Mouse (Mus musculus): ENCODE measurements around the gene Rnase12. TPM values are rescaled to one million over a fixed set of nuclear protein-coding genes. Genes with fewer than 3 reads are reported as not detected.

The Rnase12 gene
- polyA plus RNA-seq, 1 experiment from 2014 or later: not detected

DNA sequence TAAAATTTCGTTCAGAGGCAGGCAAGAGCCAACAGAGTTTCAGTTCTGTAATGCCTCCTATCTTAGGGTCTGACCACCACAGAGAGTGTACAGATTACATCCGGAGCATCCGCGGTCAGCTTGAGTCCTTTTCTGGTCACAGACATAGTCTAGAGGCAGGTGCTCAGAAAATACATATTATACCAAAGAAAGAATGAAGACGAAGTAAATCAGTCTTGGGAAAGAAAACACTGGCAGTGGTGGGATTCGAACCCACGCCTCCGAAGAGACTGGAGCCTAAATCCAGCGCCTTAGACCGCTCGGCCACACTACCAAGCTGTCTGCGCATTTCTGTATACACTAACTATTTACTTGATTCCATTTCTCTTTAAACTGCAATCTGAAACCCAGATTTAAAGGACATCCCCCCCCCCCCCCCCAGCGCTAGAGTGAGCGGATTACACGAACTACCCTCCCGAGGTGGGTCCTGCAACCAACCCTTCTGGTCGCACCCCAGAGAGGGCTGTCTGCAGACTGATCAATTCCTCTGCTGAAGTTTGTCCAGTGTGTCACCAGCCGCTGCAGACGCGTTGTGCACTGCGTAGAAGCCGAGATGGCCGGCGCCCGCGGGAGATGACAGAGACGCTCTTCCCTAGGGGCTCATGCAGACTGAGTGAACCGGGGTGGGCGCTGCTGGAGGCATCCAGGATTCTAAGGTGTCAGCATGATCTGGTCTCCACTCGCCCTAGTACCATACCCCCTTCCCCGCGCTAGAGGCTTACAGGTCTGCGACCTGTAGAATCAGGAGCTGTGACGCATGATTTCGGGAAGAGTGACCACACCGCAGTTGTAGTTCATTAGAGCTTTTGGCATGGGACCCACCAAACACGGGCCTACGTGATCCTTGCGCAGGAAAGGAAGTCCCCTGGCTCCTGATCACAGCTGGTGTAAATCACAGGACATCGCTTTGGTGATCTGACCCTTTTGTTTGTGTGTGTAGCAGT is 25.4 kb upstream of the Rnase12 start:
- Histone ChIP-seq H3K27ac (replicated peaks) (no peak overlapping the region), H3K27me3 (replicated peaks) (peaks cover 19% of the 10 kb centered on the region)
- peak; percentile 74 for ATAC-seq (ENCODE audit: low FRiP score)

GRCm38 (mm10) chr14:51081035-51081434 is 23.6 kb upstream of the Rnase12 start:
- Histone ChIP-seq H3K4me3 (replicated peaks) (no peak overlapping the region), H3K4me2 (no peak overlapping the region), H3K36me3 (no peaks in the 10 kb centered on the region), H3K9ac (replicated peaks) (no peak overlapping the region), H3K4me1 (peaks cover 19% of the 10 kb centered on the region), H3K27ac (replicated peaks) (no peak overlapping the region), H3K27me3 (replicated peaks) (peaks cover 19% of the 10 kb centered on the region), H3K9me3 (replicated peaks) (no peaks in the 10 kb centered on the region)
- no peak for ATAC-seq (ENCODE audit: low FRiP score)
- WGBS: 95% methylated on average over 2 of the region's 2 CpGs

More for the DNA sequence above, 25.4 kb upstream of the Rnase12 start:
- WGBS: 2% methylated on average over 40 of the region's 40 CpGs
- H3K36me3 ChIP-seq: no peaks in the 10 kb centered on the region
- peaks cover 21% of the 10 kb centered on the region for H3K4me1 ChIP-seq
- peak overlapping the region; percentile 87 for H3K4me2 ChIP-seq
- H3K9me3 ChIP-seq (replicated peaks): no peaks in the 10 kb centered on the region
- peak overlapping the region; percentile 51 for H3K4me3 ChIP-seq (replicated peaks)
- H3K9ac ChIP-seq (replicated peaks): peak overlapping the region; percentile 37

- Histone ChIP-seq H3K27me3 (replicated peaks) (peaks cover 17% of the 10 kb centered on the region), H3K4me1 (peaks cover 19% of the 10 kb centered on the region), H3K9me3 (replicated peaks) (no peaks in the 10 kb centered on the region), H3K4me3 (replicated peaks) (no peak overlapping the region), H3K27ac (replicated peaks) (no peak overlapping the region), H3K9ac (replicated peaks) (no peak overlapping the region), H3K36me3 (no peaks in the 10 kb centered on the region), H3K4me2 (no peak overlapping the region)
- no peak for ATAC-seq (ENCODE audit: low FRiP score)
- 90% methylated on average over 1 of the region's 1 CpGs for WGBS
Observed at GRCm38 (mm10) chr14:51079180-51079579, 21.7 kb upstream of the Rnase12 start.

GRCm38 (mm10) chr14:51074335-51074734 is 16.9 kb upstream of the Rnase12 start, which contains the start of gene Olfr750:
TSS of gene Olfr750 (minus strand) at chr14:51074435.
- Histone ChIP-seq H3K4me1 (no peaks in the 10 kb centered on the region), H3K27ac (replicated peaks) (no peak within 1 kb of the TSS), H3K4me2 (no peak within 1 kb of the TSS), H3K4me3 (replicated peaks) (no peak within 1 kb of the TSS), H3K36me3 (no peaks in the 10 kb centered on the region), H3K27me3 (replicated peaks) (0 out of 2 replicates have a peak, but pooled peaks cover 3% of the 10 kb centered on the region), H3K9me3 (replicated peaks) (no peaks in the 10 kb centered on the region), H3K9ac (replicated peaks) (no peak within 1 kb of the TSS)
- 94% methylated on average over 3 of the region's 3 CpGs for WGBS
- no peak for ATAC-seq (ENCODE audit: low FRiP score)

GRCm38 (mm10) chr14:51069617-51070016 is 12.2 kb upstream of the Rnase12 start:
- Histone ChIP-seq H3K4me1 (peaks cover 14% of the 10 kb centered on the region), H3K9ac (replicated peaks) (no peak overlapping the region), H3K27ac (replicated peaks) (no peak overlapping the region), H3K36me3 (no peaks in the 10 kb centered on the region), H3K4me2 (no peak overlapping the region), H3K27me3 (replicated peaks) (no peaks in the 10 kb centered on the region), H3K9me3 (replicated peaks) (no peaks in the 10 kb centered on the region), H3K4me3 (replicated peaks) (no peak overlapping the region)
- 97% methylated on average over 2 of the region's 2 CpGs for WGBS
- no peak for ATAC-seq (ENCODE audit: low FRiP score)

- H3K4me3 ChIP-seq (replicated peaks): no peak overlapping the region
- H3K9me3 ChIP-seq (replicated peaks): no peaks in the 10 kb centered on the region
- no peaks in the 10 kb centered on the region for H3K27me3 ChIP-seq (replicated peaks)
- no peak overlapping the region for H3K27ac ChIP-seq (replicated peaks)
- peaks cover 14% of the 10 kb centered on the region for H3K4me1 ChIP-seq
- no peaks in the 10 kb centered on the region for H3K36me3 ChIP-seq
- no peak overlapping the region for H3K9ac ChIP-seq (replicated peaks)
- no peak overlapping the region for H3K4me2 ChIP-seq
- no peak for ATAC-seq (ENCODE audit: low FRiP score)
- WGBS: 91% methylated on average over 5 of the region's 5 CpGs
Observed at GRCm38 (mm10) chr14:51068956-51069355, 11.5 kb upstream of the Rnase12 start.

- no peak overlapping the region for H3K9ac ChIP-seq (replicated peaks)
- no peaks in the 10 kb centered on the region for H3K27me3 ChIP-seq (replicated peaks)
- H3K9me3 ChIP-seq (replicated peaks): no peaks in the 10 kb centered on the region
- no peaks in the 10 kb centered on the region for H3K36me3 ChIP-seq
- no peak overlapping the region for H3K27ac ChIP-seq (replicated peaks)
- WGBS: 86% methylated on average over 5 of the region's 5 CpGs
- no peak overlapping the region for H3K4me2 ChIP-seq
- no peak overlapping the region for H3K4me3 ChIP-seq (replicated peaks)
- no peak for ATAC-seq (ENCODE audit: low FRiP score)
- H3K4me1 ChIP-seq: peaks cover 5% of the 10 kb centered on the region
Observed at GRCm38 (mm10) chr14:51060761-51061160, 3.3 kb upstream of the Rnase12 start.

DNA sequence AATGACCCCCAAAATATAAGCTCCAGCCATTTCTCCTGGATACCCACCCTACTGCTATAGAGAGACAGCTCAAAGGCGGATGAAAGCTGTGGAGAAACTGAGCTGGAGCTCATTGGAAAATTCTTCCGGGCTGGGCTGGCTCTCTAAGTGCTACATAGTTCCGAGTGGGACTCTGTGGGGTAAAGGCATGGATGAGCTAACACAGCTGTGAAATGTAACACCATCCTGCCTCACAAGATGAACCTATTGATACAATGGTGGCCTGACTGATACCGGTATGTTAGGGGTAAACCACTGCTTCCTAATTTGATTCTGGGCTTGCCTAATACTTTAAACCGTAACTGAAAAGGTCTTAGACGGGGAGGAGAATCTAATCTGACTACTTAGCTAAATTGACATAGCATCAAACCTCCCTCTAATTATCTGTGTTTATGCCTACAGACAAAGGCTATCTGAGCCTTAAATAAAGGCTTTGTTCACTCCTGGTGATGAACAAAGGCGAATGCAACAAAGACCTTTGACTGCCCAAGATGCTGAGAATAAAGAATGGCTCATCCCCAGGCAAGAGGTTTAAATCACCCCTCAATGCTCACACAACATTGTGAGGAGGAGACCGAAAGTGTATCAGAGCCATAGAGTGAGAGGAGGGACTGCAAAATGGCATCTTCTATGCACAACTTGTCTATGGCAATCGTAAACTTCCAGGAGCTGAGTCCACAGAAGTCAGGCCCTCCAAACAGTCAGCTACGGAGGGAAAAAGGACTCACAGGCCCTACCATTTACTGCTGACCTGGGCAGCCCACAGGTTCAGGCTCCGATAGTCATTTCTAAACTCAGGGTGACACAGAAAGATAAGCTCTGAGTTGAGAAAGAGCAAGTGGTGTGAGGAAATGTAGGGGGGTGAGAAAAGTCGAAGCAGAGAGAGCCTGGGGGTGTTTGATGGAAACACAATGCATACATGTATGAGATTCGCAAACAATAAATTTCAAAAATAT is 2.9 kb downstream of the Rnase12 start:
- no peak overlapping the region for H3K9ac ChIP-seq (replicated peaks)
- no peaks in the 10 kb centered on the region for H3K36me3 ChIP-seq
- H3K27ac ChIP-seq (replicated peaks): no peak overlapping the region
- H3K4me1 ChIP-seq: 0 out of 2 replicates have a peak, but pooled peaks cover 3% of the 10 kb centered on the region
- 0 out of 2 replicates have a peak overlapping the region, but pooled peaks have one; percentile 7 for H3K4me2 ChIP-seq
- no peak overlapping the region for H3K4me3 ChIP-seq (replicated peaks)
- no peaks in the 10 kb centered on the region for H3K27me3 ChIP-seq (replicated peaks)
- 26% methylated on average over 13 of the region's 13 CpGs for WGBS
- no peaks in the 10 kb centered on the region for H3K9me3 ChIP-seq (replicated peaks)
- no peak for ATAC-seq (ENCODE audit: low FRiP score)

DNA sequence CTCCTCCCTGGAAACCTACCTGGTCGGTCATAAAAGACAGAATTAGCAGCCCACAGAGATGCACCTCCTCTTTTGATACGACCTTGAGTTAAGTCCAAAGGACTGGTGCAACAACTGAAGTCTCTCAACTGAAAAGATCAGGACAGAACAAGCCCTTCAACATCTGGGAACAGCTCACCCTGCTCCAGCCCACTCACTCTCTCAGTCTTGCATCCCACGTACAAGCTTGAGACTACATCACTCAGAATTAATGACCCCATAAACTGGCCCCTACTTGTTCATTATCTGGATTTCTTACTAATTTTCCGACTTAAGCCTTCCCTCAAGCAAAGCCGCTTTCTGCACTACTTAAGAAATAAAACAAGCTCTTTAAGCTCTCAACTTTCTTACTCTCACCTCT is 4.3 kb downstream of the Rnase12 start:
- no peak for ATAC-seq (ENCODE audit: low FRiP score)
- H3K27me3 ChIP-seq (replicated peaks): no peaks in the 10 kb centered on the region
- no peak overlapping the region for H3K4me2 ChIP-seq
- no peak overlapping the region for H3K9ac ChIP-seq (replicated peaks)
- no peaks in the 10 kb centered on the region for H3K9me3 ChIP-seq (replicated peaks)
- no peak overlapping the region for H3K4me3 ChIP-seq (replicated peaks)
- H3K4me1 ChIP-seq: 0 out of 2 replicates have a peak, but pooled peaks cover 3% of the 10 kb centered on the region
- WGBS: 57% methylated on average over 5 of the region's 5 CpGs
- H3K36me3 ChIP-seq: no peaks in the 10 kb centered on the region
- no peak overlapping the region for H3K27ac ChIP-seq (replicated peaks)

DNA sequence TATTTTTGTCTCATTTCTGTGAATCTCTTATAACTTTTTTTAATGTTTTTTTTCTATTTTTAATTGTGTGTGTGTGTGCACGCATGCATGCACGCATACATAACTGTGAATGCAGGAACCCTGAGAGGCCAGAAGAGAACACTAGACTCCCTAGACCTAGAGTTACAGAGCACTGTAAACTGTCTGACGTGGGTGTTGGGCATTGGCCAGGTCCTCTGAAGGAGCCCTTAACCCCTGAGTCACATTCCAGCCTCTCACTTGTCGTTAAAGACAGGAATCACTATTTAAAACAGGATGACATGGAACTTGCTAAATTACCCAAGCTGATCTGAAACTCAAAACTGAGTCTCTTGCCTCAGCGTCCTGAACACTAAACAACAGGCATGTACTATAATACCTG is 5.5 kb downstream of the Rnase12 start:
- H3K4me1 ChIP-seq: 0 out of 2 replicates have a peak, but pooled peaks cover 3% of the 10 kb centered on the region
- H3K27me3 ChIP-seq (replicated peaks): no peaks in the 10 kb centered on the region
- H3K36me3 ChIP-seq: no peaks in the 10 kb centered on the region
- H3K4me3 ChIP-seq (replicated peaks): no peak overlapping the region
- no peak overlapping the region for H3K9ac ChIP-seq (replicated peaks)
- H3K4me2 ChIP-seq: no peak overlapping the region
- 72% methylated on average over 5 of the region's 5 CpGs for WGBS
- H3K27ac ChIP-seq (replicated peaks): no peak overlapping the region
- no peak for ATAC-seq (ENCODE audit: low FRiP score)
- no peaks in the 10 kb centered on the region for H3K9me3 ChIP-seq (replicated peaks)

DNA sequence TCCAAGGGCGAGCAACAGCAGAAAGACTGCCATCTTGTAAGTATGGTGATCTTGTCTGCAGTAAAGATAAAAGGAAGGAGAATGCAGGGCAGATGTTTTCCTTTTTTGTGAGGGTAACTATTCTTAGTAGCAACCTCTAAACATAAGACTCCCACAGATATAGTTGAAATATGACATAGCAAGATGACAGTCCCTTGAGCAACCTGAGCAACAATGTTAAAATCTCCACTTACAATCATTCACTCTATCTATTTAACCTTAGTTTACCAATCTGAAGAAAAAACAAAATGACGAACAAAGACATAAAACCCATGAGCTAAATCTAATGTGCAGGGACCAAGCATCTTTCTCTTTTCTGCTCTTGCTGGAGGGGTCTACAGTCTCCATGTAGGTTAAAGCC is 7.4 kb downstream of the Rnase12 start, which contains the start of gene Rnase11:
TSS of gene Rnase11 (minus strand) at position 101 of the 400 bp plus-strand sequence.
- WGBS: 88% methylated on average over 2 of the region's 2 CpGs
- no peaks in the 10 kb centered on the region for H3K9me3 ChIP-seq (replicated peaks)
- H3K27ac ChIP-seq (replicated peaks): no peak within 1 kb of the TSS
- no peaks in the 10 kb centered on the region for H3K27me3 ChIP-seq (replicated peaks)
- no peak within 1 kb of the TSS for H3K4me3 ChIP-seq (replicated peaks)
- ATAC-seq (ENCODE audit: low FRiP score): no peak
- 0 out of 2 replicates have a peak, but pooled peaks cover 3% of the 10 kb centered on the region for H3K4me1 ChIP-seq
- H3K9ac ChIP-seq (replicated peaks): no peak within 1 kb of the TSS
- no peak within 1 kb of the TSS for H3K4me2 ChIP-seq
- H3K36me3 ChIP-seq: no peaks in the 10 kb centered on the region
